Mouse (Mus musculus) G1E (cell line): Measurements from ENCODE around the gene Trpv1.

ENCODE experiments used
- CTCF ChIP-seq: IDR thresholded peaks from 2 replicates; pipeline ENCODE4 v1.5.1; 2012; ENCODE audit warnings: low read depth, low read length, inconsistent platforms, mixed read lengths
- GATA1 ChIP-seq: IDR thresholded peaks from 2 replicates; pipeline ENCODE4 v1.6.1; 2012; ENCODE audit warnings: borderline replicate concordance, low read length, inconsistent platforms, mixed read lengths

- TF ChIP-seq CTCF (no peak), GATA1 (no peak)
Observed at GRCm38 (mm10) chr11:73258664-73259063, 24.6 kb downstream of the Trpv1 start.
